Mouse (Mus musculus): ENCODE results near the gene Dlx3.

GRCm38 (mm10) chr11:95130668-95131252, 10.8 kb downstream of the Dlx3 start:
- no peak for TF ChIP-seq MAX (IDR thresholded peaks at IDR 0.05)
- no peak for TF ChIP-seq USF1 (IDR thresholded peaks at IDR 0.05; ENCODE audit: low read depth)
- no peak for TF ChIP-seq CTCF (IDR thresholded peaks at IDR 0.05; ENCODE audit: control insufficient read depth, insufficient read depth, insufficient read length)
- TF ChIP-seq MYOD1 (IDR thresholded peaks at IDR 0.05; ENCODE audit: control insufficient read depth, insufficient read length, low read depth), result no peak
- no peak for TF ChIP-seq CEBPB (IDR thresholded peaks at IDR 0.05; ENCODE audit: low read depth)

Data from C2C12 (cell line).